Comparison of ENCODE assay signal across 8 mouse cellular contexts in the genomic region with DNA sequence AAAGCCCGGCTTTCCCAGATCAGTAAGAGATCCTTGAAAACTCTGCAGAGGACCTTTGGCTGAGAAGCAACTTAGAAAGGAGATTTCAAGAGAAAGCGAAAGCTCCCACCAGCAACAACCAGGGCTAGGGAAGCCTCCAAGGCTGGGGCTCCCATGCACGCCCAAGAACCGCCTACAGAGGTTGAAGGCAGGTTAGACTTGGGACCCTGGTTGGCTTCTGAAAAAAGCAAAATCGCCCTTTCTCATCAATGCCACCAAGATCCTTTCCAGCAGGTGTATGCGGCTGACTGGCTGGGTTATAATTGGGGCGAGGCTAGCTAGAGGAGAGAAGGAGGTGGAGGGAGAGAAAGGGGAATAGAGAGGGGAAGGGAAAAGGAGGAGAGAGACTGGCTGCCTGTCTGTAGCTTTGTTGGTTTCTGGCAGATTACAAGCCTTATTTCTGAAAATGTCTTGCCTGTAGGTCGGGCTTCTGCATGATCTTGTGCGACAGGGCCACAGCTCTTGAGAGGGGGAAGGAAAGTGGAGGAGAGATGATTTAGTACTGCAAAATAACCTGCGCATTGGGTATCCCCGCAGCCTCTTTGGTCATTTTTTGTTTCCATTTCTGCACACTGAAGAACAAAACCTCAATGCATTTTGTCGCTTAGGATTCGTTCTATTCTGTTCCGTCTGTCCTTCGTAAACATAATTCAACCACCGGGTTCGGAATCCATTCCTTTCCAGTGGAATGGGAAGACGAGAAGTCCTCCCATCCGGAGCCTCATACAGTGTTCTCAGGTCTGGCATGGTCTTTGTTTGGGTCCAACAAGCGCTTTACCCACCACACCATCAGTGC.
DNase-seq lines count a peak whose midpoint lies in the region; ATAC-seq and TF ChIP-seq lines count a peak whose summit lies in the region.
"Had no signal": no experiment of that assay in that cellular context is flagged by ENCODE, and none has a peak within 500 bp of the region (broad histone marks: within the 10 kb centered on the region; RNA-seq: fewer than 3 reads in every experiment).

No protein-coding gene starts in this region.

- peaks cover 2% of the 10 kb centered on the region; the same call in 1 of the 2 replicates for H3K4me1 ChIP-seq in kidney, adult 2 months (ENCODE audit: control insufficient read depth, insufficient read depth, low read length)
- peaks cover 13% of the 10 kb centered on the region for H3K4me1 ChIP-seq in embryonic facial prominence, embryonic 12.5 days
- H3K4me1 ChIP-seq in forebrain, postnatal 0 days (ENCODE audit: insufficient read depth) = no peaks in the 10 kb centered on the region; the same call in 1 of the 2 replicates
- H3K4me1 ChIP-seq in neural tube, embryonic 15.5 days = peaks cover 24% of the 10 kb centered on the region

- H3K27me3 ChIP-seq in kidney, adult 2 months (replicated peaks; ENCODE audit: control insufficient read depth, insufficient read depth, low read length) = peaks cover 13% of the 10 kb centered on the region
- peaks cover 57% of the 10 kb centered on the region for H3K27me3 ChIP-seq in embryonic facial prominence, embryonic 12.5 days
- peaks cover 69% of the 10 kb centered on the region for H3K27me3 ChIP-seq in forebrain, postnatal 0 days (ENCODE audit: insufficient read depth, low read length)
- peaks cover 80% of the 10 kb centered on the region for H3K27me3 ChIP-seq in neural tube, embryonic 15.5 days (replicated peaks)

- DNase-seq in kidney, postnatal 4 days = peak; percentile 9 to 33
- no peak for DNase-seq in kidney, adult 2 months
- peak; percentile 78 for DNase-seq in forebrain, postnatal 0 days
- DNase-seq in gastrocnemius, postnatal 14 days = no peak

- H3K9me3 ChIP-seq in embryonic facial prominence, embryonic 12.5 days = no peaks in the 10 kb centered on the region
- H3K9me3 ChIP-seq in forebrain, postnatal 0 days (ENCODE audit: low read length) = no peaks in the 10 kb centered on the region
- H3K9me3 ChIP-seq in neural tube, embryonic 15.5 days (replicated peaks) = no peaks in the 10 kb centered on the region

- 4% methylated on average over 20 of the region's 20 CpGs for WGBS in kidney, adult 2 months
- 2% methylated on average over 20 of the region's 20 CpGs for WGBS in embryonic facial prominence, embryonic 12.5 days
- WGBS in forebrain, postnatal 0 days = 4% methylated on average over 20 of the region's 20 CpGs
- WGBS in neural tube, embryonic 15.5 days = 2% methylated on average over 20 of the region's 20 CpGs

- H3K27ac ChIP-seq in kidney, adult 2 months (ENCODE audit: insufficient read depth, low read depth, low read length) = no peak overlapping the region
- H3K27ac ChIP-seq in embryonic facial prominence, embryonic 12.5 days = no peak overlapping the region; the same call in 1 of the 2 replicates
- H3K27ac ChIP-seq in forebrain, postnatal 0 days (ENCODE audit: low read depth, low read length) = peak overlapping the region; percentile 64
- H3K27ac ChIP-seq in neural tube, embryonic 15.5 days (replicated peaks) = peak overlapping the region; percentile 29; the same call in 1 of the 2 replicates

- intact Hi-C loops in gastrocnemius, postnatal 14 days (cut with DNase I; ENCODE audit: low total_unique reads) = no loop called here

- peak overlapping the region; percentile 35 for H3K4me2 ChIP-seq in embryonic facial prominence, embryonic 12.5 days (replicated peaks)
- H3K4me2 ChIP-seq in forebrain, postnatal 0 days (ENCODE audit: low read depth) = peak overlapping the region; percentile 30
- peak overlapping the region; percentile 19 for H3K4me2 ChIP-seq in neural tube, embryonic 15.5 days

- no peak for ATAC-seq in embryonic facial prominence, embryonic 12.5 days (ENCODE audit: insufficient number of reproducible peaks, insufficient read depth, low FRiP score, low TSS enrichment)
- ATAC-seq in forebrain, postnatal 0 days = peak; percentile 19; the same call in 1 of the 2 replicates
- no peak for ATAC-seq in neural tube, embryonic 15.5 days (ENCODE audit: low FRiP score)
- no peak for ATAC-seq in erythroblast, adult 5-6 weeks (replicated peaks; ENCODE audit: low FRiP score, poor library complexity, severe bottlenecking)
- ATAC-seq: Patski had no signal

- no peak for TF ChIP-seq POLR2A in kidney, adult 2 months (IDR thresholded peaks at IDR 0.05; ENCODE audit: low read depth, low read length)

- H3K36me3 ChIP-seq in kidney, adult 2 months (ENCODE audit: control insufficient read depth, insufficient read depth, low read length) = no peaks in the 10 kb centered on the region
- H3K36me3 ChIP-seq in embryonic facial prominence, embryonic 12.5 days = no peaks in the 10 kb centered on the region
- no peaks in the 10 kb centered on the region for H3K36me3 ChIP-seq in forebrain, postnatal 0 days (ENCODE audit: insufficient read depth)
- no peaks in the 10 kb centered on the region for H3K36me3 ChIP-seq in neural tube, embryonic 15.5 days

- TF ChIP-seq CTCF in kidney, adult 2 months (conservative IDR thresholded peaks at IDR 0.05; ENCODE audit: insufficient read depth, insufficient read length, low read depth, low read length) = no peak
- TF ChIP-seq CTCF in forebrain, postnatal 0 days (IDR thresholded peaks at IDR 0.05; ENCODE audit: low read depth) = no peak

- H3K4me3 ChIP-seq in kidney, adult 2 months (ENCODE audit: insufficient read depth, low read depth, low read length) = no peak overlapping the region
- H3K4me3 ChIP-seq in embryonic facial prominence, embryonic 12.5 days = no peak overlapping the region
- peak overlapping the region; percentile 20 for H3K4me3 ChIP-seq in forebrain, postnatal 0 days (ENCODE audit: low read depth, low read length)
- H3K4me3 ChIP-seq in neural tube, embryonic 15.5 days (replicated peaks) = 0 out of 2 replicates have a peak overlapping the region, but pooled peaks have one; percentile 6

- 0 out of 2 replicates have a peak overlapping the region, but pooled peaks have one; percentile 17 for H3K9ac ChIP-seq in embryonic facial prominence, embryonic 12.5 days
- H3K9ac ChIP-seq in forebrain, postnatal 0 days = peak overlapping the region; percentile 43
- no peak overlapping the region for H3K9ac ChIP-seq in neural tube, embryonic 15.5 days (replicated peaks)

Comparison
In these comparisons a context has a peak if more than half of its experiments do, and no peak if none do; other contexts are left out.
1. DNase-seq: peak in kidney, postnatal 4 days (2 of 2) and forebrain, postnatal 0 days (single experiment); none in kidney, adult 2 months (single experiment) and gastrocnemius, postnatal 14 days (single experiment).
2. H3K27ac ChIP-seq: peak in forebrain, postnatal 0 days (single experiment) and neural tube, embryonic 15.5 days (single experiment); none in kidney, adult 2 months (single experiment) and embryonic facial prominence, embryonic 12.5 days (single experiment).
3. H3K4me3 ChIP-seq: peak in forebrain, postnatal 0 days (single experiment) and neural tube, embryonic 15.5 days (single experiment); none in kidney, adult 2 months (single experiment) and embryonic facial prominence, embryonic 12.5 days (single experiment).
4. Peak in every context shown above with its lines, with median percentiles within 50 percentile points of each other: H3K4me2 ChIP-seq.